Mouse (Mus musculus) megakaryocyte, embryonic 14.5 days (primary cell): ENCODE measurements around the gene Sdhb. TPM values are rescaled to one million over a fixed set of nuclear protein-coding genes. Genes with fewer than 3 reads are reported as not detected.

Source experiments
- H3K27me3 ChIP-seq: replicated peaks from 2 replicates; pipeline ENCODE3; 2012; ENCODE audit warnings: inconsistent platforms
- H3K36me3 ChIP-seq: replicated peaks from 2 replicates; pipeline ENCODE3; 2012; ENCODE audit warnings: low read length, inconsistent platforms, mixed read lengths
- H3K4me1 ChIP-seq: 2 replicates; pipeline ENCODE4 v1.6.1; 2012; ENCODE audit warnings: inconsistent platforms
- H3K4me3 ChIP-seq: replicated peaks from 2 replicates; pipeline ENCODE3; 2012; ENCODE audit warnings: moderate library complexity, mild to moderate bottlenecking, inconsistent platforms
- H3K9me3 ChIP-seq: 2 replicates; pipeline ENCODE4 v1.6.1; 2012; ENCODE audit warnings: inconsistent platforms
- FLI1 ChIP-seq: IDR thresholded peaks from 2 replicates; pipeline ENCODE4 v1.6.1; 2012; ENCODE audit warnings: low read length, inconsistent platforms, mixed read lengths
- GATA1 ChIP-seq: IDR thresholded peaks from 3 replicates; pipeline ENCODE4 v1.6.1; 2012; ENCODE audit warnings: mixed read lengths, low read length, inconsistent platforms, borderline replicate concordance
- polyA plus RNA-seq: library from polyadenylated mRNA; stranded (reverse); fragments of >175 nt; gene quantifications from 2 replicates; pipeline ENCODE4 v1.2.3, GENCODE M21; 2012; ENCODE audit warnings: low replicate concordance; ENCODE audit not compliant: insufficient read depth

The Sdhb gene
- polyA plus RNA-seq, 1 experiment, result 129 TPM

GRCm38 (mm10) chr4:140925648-140926047, 35.4 kb upstream of the Sdhb start:
- Histone ChIP-seq H3K9me3 (no peaks in the 10 kb centered on the region), H3K36me3 (no peaks in the 10 kb centered on the region)

GRCm38 (mm10) chr4:140928349-140928748, 32.7 kb upstream of the Sdhb start:
- Histone ChIP-seq H3K36me3 (peaks cover 2% of the 10 kb centered on the region), H3K27me3 (peaks cover 3% of the 10 kb centered on the region), H3K4me1 (peaks cover 75% of the 10 kb centered on the region), H3K4me3 (no peak overlapping the region), H3K9me3 (no peaks in the 10 kb centered on the region)
- no peak for TF ChIP-seq FLI1
- no peak for TF ChIP-seq GATA1

More at GRCm38 (mm10) chr4:140925648-140926047, 35.4 kb upstream of the Sdhb start:
- peaks cover 15% of the 10 kb centered on the region for H3K27me3 ChIP-seq
- peak overlapping the region; percentile 7 for H3K4me3 ChIP-seq
- TF ChIP-seq GATA1 (no peak), FLI1 (no peak)
- H3K4me1 ChIP-seq, result peaks cover 62% of the 10 kb centered on the region

- H3K27me3 ChIP-seq, result no peaks in the 10 kb centered on the region
- TF ChIP-seq FLI1, result no peak
- TF ChIP-seq GATA1, result no peak
- H3K4me3 ChIP-seq, result no peak overlapping the region
- H3K9me3 ChIP-seq, result no peaks in the 10 kb centered on the region
- H3K36me3 ChIP-seq, result peaks cover 2% of the 10 kb centered on the region
- peaks cover 77% of the 10 kb centered on the region for H3K4me1 ChIP-seq
Measured at GRCm38 (mm10) chr4:140929745-140930144, 31.3 kb upstream of the Sdhb start.

- Histone ChIP-seq H3K9me3 (no peaks in the 10 kb centered on the region), H3K36me3 (peaks cover 2% of the 10 kb centered on the region), H3K4me1 (peaks cover 75% of the 10 kb centered on the region), H3K27me3 (no peaks in the 10 kb centered on the region), H3K4me3 (no peak overlapping the region)
- TF ChIP-seq FLI1 (no peak), GATA1 (no peak)
Measured at GRCm38 (mm10) chr4:140930900-140931470, 30.0 kb upstream of the Sdhb start.

GRCm38 (mm10) chr4:140935643-140936042, 25.4 kb upstream of the Sdhb start:
- no peak overlapping the region for H3K4me3 ChIP-seq
- no peaks in the 10 kb centered on the region for H3K27me3 ChIP-seq
- peaks cover 47% of the 10 kb centered on the region for H3K4me1 ChIP-seq
- H3K36me3 ChIP-seq, result peaks cover 10% of the 10 kb centered on the region
- H3K9me3 ChIP-seq, result no peaks in the 10 kb centered on the region
- TF ChIP-seq GATA1 (no peak), FLI1 (no peak)

GRCm38 (mm10) chr4:140944356-140944755, 16.6 kb upstream of the Sdhb start:
- TF ChIP-seq GATA1, result no peak
- TF ChIP-seq FLI1, result no peak
- Histone ChIP-seq H3K36me3 (peaks cover 25% of the 10 kb centered on the region), H3K4me3 (peak overlapping the region; percentile 88), H3K9me3 (no peaks in the 10 kb centered on the region), H3K27me3 (no peaks in the 10 kb centered on the region), H3K4me1 (peaks cover 52% of the 10 kb centered on the region)

- Histone ChIP-seq H3K27me3 (no peaks in the 10 kb centered on the region), H3K4me1 (peaks cover 58% of the 10 kb centered on the region), H3K4me3 (peak overlapping the region; percentile 88), H3K9me3 (no peaks in the 10 kb centered on the region), H3K36me3 (peaks cover 32% of the 10 kb centered on the region)
- peak; percentile 59; the same call in 1 of the 3 replicates for TF ChIP-seq GATA1
- peak; percentile 80; the same call in 1 of the 2 replicates for TF ChIP-seq FLI1
Measured at GRCm38 (mm10) chr4:140944961-140945442, 16.0 kb upstream of the Sdhb start.

- Histone ChIP-seq H3K9me3 (no peaks in the 10 kb centered on the region), H3K4me1 (peaks cover 60% of the 10 kb centered on the region)
- no peak for TF ChIP-seq FLI1
- no peak for TF ChIP-seq GATA1
Measured at GRCm38 (mm10) chr4:140945571-140945970, 15.4 kb upstream of the Sdhb start.

GRCm38 (mm10) chr4:140946048-140946447, 15.0 kb upstream of the Sdhb start:
- Histone ChIP-seq H3K27me3 (no peaks in the 10 kb centered on the region), H3K4me3 (peak overlapping the region; percentile 81), H3K9me3 (no peaks in the 10 kb centered on the region), H3K4me1 (peaks cover 60% of the 10 kb centered on the region), H3K36me3 (peaks cover 41% of the 10 kb centered on the region)
- TF ChIP-seq FLI1, result no peak
- no peak for TF ChIP-seq GATA1

More at GRCm38 (mm10) chr4:140945571-140945970, 15.4 kb upstream of the Sdhb start:
- H3K4me3 ChIP-seq, result peak overlapping the region; percentile 88
- H3K36me3 ChIP-seq, result peaks cover 37% of the 10 kb centered on the region
- no peaks in the 10 kb centered on the region for H3K27me3 ChIP-seq

- Histone ChIP-seq H3K36me3 (peaks cover 41% of the 10 kb centered on the region), H3K4me1 (peaks cover 63% of the 10 kb centered on the region), H3K4me3 (peak overlapping the region; percentile 75), H3K27me3 (no peaks in the 10 kb centered on the region), H3K9me3 (no peaks in the 10 kb centered on the region)
- TF ChIP-seq FLI1 (no peak), GATA1 (no peak)
Measured at GRCm38 (mm10) chr4:140946580-140947205, 14.3 kb upstream of the Sdhb start.
